Mouse (Mus musculus) heart, embryonic 12.5 days (tissue): ENCODE measurements around the gene Ifih1. TPM values are rescaled to one million over a fixed set of nuclear protein-coding genes. Genes with fewer than 3 reads are reported as not detected.
A peak's percentile ranks its signal among the peaks of the same experiment; 100 is the strongest.

Experiments
- ATAC-seq: fragments of 200-750 bp; cut with Nextera tagmentation; 2 replicates; pipeline ENCODE4 v1.8.0; 2017; ENCODE audit warnings: moderate TSS enrichment, moderate library complexity; ENCODE audit not compliant: insufficient number of reproducible peaks, low FRiP score
- H3K27ac ChIP-seq: fragments of 300-500 bp; sonication (generic); 2 replicates; pipeline ENCODE4 v1.5.1; 2016; ENCODE audit warnings: mild to moderate bottlenecking, moderate library complexity; ENCODE audit not compliant: poor library complexity, severe bottlenecking
- H3K27me3 ChIP-seq: fragments of 300-500 bp; sonication (generic); replicated peaks from 2 replicates; pipeline ENCODE4 v1.6.1; 2016; ENCODE audit warnings: mild to moderate bottlenecking, moderate library complexity
- H3K36me3 ChIP-seq: fragments of 300-500 bp; sonication (generic); 2 replicates; pipeline ENCODE4 v1.6.1; 2016; ENCODE audit warnings: mild to moderate bottlenecking, moderate library complexity
- H3K4me1 ChIP-seq: fragments of 300-500 bp; sonication (generic); replicated peaks from 2 replicates; pipeline ENCODE4 v1.6.1; 2016; ENCODE audit warnings: mild to moderate bottlenecking
- H3K4me2 ChIP-seq: fragments of 300-500 bp; sonication (generic); 2 replicates; pipeline ENCODE4 v1.6.1; 2016; ENCODE audit warnings: mild to moderate bottlenecking, moderate library complexity
- H3K4me3 ChIP-seq: fragments of 300-500 bp; sonication (generic); 2 replicates; pipeline ENCODE4 v1.5.1; 2016; ENCODE audit warnings: mild to moderate bottlenecking
- H3K9ac ChIP-seq: fragments of 300-500 bp; sonication (generic); 2 replicates; pipeline ENCODE4 v1.6.1; 2016; ENCODE audit warnings: mild to moderate bottlenecking, moderate library complexity
- H3K9me3 ChIP-seq: fragments of 300-500 bp; sonication (generic); replicated peaks from 2 replicates; pipeline ENCODE4 v1.6.1; 2016; ENCODE audit warnings: mild to moderate bottlenecking, moderate library complexity
- WGBS: fragments of 180-500 bp; shearing (Covaris S2); methylation state at CpG from one replicate; pipeline ENCODE4 v1.1.7; 2016; 5-methylcytosine and 5-hydroxymethylcytosine counted together
- polyA plus RNA-seq: library from polyadenylated mRNA; unstranded; fragments of >200 nt; fragmentation: Nextera tagmentation; extraction: Ambion mirVana; gene quantifications from 2 replicates; pipeline ENCODE4 v1.2.1, GENCODE M21; 2016

The Ifih1 gene
- polyA plus RNA-seq, 1 experiment from 2014 or later: 1.6 TPM

GRCm38 (mm10) chr2:62630446-62630845 is 15.6 kb downstream of the Ifih1 start:
- H3K4me3 ChIP-seq: no peak overlapping the region
- ATAC-seq: no peak
- H3K27me3 ChIP-seq: no peaks in the 10 kb centered on the region; the same call in 1 of the 2 replicates
- no peak overlapping the region for H3K4me2 ChIP-seq
- no peaks in the 10 kb centered on the region for H3K36me3 ChIP-seq
- H3K27ac ChIP-seq: no peak overlapping the region
- H3K9ac ChIP-seq: no peak overlapping the region
- 18% methylated on average over 6 of the region's 6 CpGs for WGBS
- H3K9me3 ChIP-seq: no peaks in the 10 kb centered on the region
- no peaks in the 10 kb centered on the region for H3K4me1 ChIP-seq

- 83% methylated on average over 5 of the region's 5 CpGs for WGBS
Measured at GRCm38 (mm10) chr2:62628356-62628755, 17.7 kb downstream of the Ifih1 start.

GRCm38 (mm10) chr2:62627728-62628127 is 18.3 kb downstream of the Ifih1 start:
- ATAC-seq: no peak
- WGBS: 9% methylated on average over 5 of the region's 5 CpGs
- Histone ChIP-seq H3K4me2 (no peak overlapping the region), H3K36me3 (no peaks in the 10 kb centered on the region), H3K9ac (no peak overlapping the region), H3K9me3 (no peaks in the 10 kb centered on the region), H3K4me3 (no peak overlapping the region), H3K27ac (no peak overlapping the region), H3K27me3 (no peaks in the 10 kb centered on the region), H3K4me1 (no peaks in the 10 kb centered on the region)

More at GRCm38 (mm10) chr2:62628356-62628755, 17.7 kb downstream of the Ifih1 start:
- H3K9me3 ChIP-seq: no peaks in the 10 kb centered on the region
- no peaks in the 10 kb centered on the region for H3K4me1 ChIP-seq
- H3K27me3 ChIP-seq: no peaks in the 10 kb centered on the region
- no peak overlapping the region for H3K9ac ChIP-seq
- H3K4me3 ChIP-seq: no peak overlapping the region
- no peak overlapping the region for H3K27ac ChIP-seq
- H3K4me2 ChIP-seq: no peak overlapping the region
- H3K36me3 ChIP-seq: no peaks in the 10 kb centered on the region
- no peak for ATAC-seq

DNA sequence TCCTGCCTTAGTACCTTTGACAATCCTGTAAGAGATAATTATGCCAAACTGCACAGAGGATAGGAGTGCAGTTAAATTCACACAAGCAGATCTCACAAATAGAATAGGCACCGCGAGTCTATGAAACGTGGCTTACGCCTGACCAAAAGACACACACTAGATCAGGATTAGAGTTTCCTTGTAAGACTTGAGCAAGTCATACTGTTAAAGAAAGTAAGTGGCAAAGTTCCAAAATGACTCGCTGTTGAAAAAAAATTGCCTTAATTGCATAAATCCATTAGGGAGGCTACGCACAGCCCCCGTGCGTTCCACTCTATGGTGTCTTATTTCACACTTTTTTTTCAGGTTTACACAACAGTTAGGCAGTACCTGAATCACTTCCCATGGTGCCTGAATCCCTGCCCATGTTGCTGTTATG is 23.0 kb downstream of the Ifih1 start:
- Histone ChIP-seq H3K9me3 (no peaks in the 10 kb centered on the region), H3K4me1 (no peaks in the 10 kb centered on the region), H3K27ac (no peak overlapping the region), H3K36me3 (no peaks in the 10 kb centered on the region), H3K4me2 (no peak overlapping the region), H3K27me3 (no peaks in the 10 kb centered on the region), H3K9ac (no peak overlapping the region), H3K4me3 (no peak overlapping the region)
- no peak for ATAC-seq
- 81% methylated on average over 8 of the region's 8 CpGs for WGBS

GRCm38 (mm10) chr2:62619679-62620078 is 26.4 kb downstream of the Ifih1 start:
- Histone ChIP-seq H3K4me2 (no peak overlapping the region), H3K27me3 (no peaks in the 10 kb centered on the region), H3K36me3 (no peaks in the 10 kb centered on the region), H3K4me3 (no peak overlapping the region), H3K27ac (no peak overlapping the region), H3K9me3 (no peaks in the 10 kb centered on the region), H3K9ac (no peak overlapping the region), H3K4me1 (no peaks in the 10 kb centered on the region)
- ATAC-seq: no peak
- WGBS: 45% methylated on average over 2 of the region's 2 CpGs

GRCm38 (mm10) chr2:62618934-62619341 is 27.1 kb downstream of the Ifih1 start:
- 23% methylated on average over 7 of the region's 7 CpGs for WGBS
- no peak overlapping the region for H3K4me2 ChIP-seq
- peak; percentile 89 for ATAC-seq

DNA sequence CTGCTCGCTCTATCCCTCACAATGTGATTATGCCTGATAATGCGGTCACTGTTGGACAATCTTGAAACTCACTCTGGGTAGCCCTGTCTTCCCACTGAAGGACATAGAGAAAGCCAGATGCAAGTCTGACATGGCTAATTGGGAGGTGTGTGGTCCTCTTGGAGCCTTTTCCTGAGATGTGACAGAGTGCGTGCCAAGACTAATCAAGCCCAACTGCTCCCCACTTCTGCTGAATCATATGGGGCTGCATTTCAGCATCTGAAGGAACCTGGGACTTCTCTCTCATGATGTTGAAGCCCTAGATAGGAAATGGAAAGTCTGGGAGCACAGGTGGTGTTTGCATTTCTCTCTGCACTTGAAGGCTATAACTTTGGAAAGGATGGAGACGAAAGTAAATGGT is 32.9 kb downstream of the Ifih1 start:
- H3K9me3 ChIP-seq: no peaks in the 10 kb centered on the region
- no peak overlapping the region for H3K4me3 ChIP-seq
- H3K4me1 ChIP-seq: no peaks in the 10 kb centered on the region
- 85% methylated on average over 4 of the region's 4 CpGs for WGBS
- H3K27me3 ChIP-seq: no peaks in the 10 kb centered on the region
- H3K36me3 ChIP-seq: no peaks in the 10 kb centered on the region
- H3K27ac ChIP-seq: no peak overlapping the region
- H3K9ac ChIP-seq: no peak overlapping the region
- H3K4me2 ChIP-seq: no peak overlapping the region
- no peak for ATAC-seq

More at GRCm38 (mm10) chr2:62618934-62619341, 27.1 kb downstream of the Ifih1 start:
- no peak overlapping the region for H3K4me3 ChIP-seq
- no peak overlapping the region for H3K9ac ChIP-seq
- H3K27me3 ChIP-seq: no peaks in the 10 kb centered on the region
- no peaks in the 10 kb centered on the region for H3K9me3 ChIP-seq
- no peaks in the 10 kb centered on the region for H3K36me3 ChIP-seq
- no peak overlapping the region for H3K27ac ChIP-seq
- no peaks in the 10 kb centered on the region for H3K4me1 ChIP-seq

DNA sequence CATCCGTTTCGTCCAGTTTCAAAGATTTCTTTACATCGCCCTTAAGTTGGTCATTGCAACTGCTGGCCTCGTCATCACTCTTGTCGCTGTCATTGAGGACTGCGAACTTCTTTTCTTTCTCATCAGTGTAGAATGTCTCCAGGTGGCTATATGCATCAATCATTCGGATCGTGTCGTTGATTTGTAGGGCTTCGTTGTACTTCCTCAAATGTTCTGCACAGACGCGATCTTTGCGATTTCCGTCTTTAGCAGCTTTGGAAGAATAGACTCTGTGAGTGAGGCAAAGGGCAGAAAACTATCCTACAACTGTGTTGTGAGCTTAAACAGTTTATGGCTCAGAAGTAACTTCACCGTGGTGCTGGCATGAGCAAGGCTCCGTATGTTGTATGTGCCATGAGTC is 39.9 kb downstream of the Ifih1 start:
- no peak overlapping the region for H3K4me2 ChIP-seq
- H3K4me3 ChIP-seq: no peak overlapping the region
- H3K9ac ChIP-seq: no peak overlapping the region
- WGBS: 90% methylated on average over 16 of the region's 16 CpGs
- no peaks in the 10 kb centered on the region for H3K9me3 ChIP-seq
- no peak for ATAC-seq
- no peaks in the 10 kb centered on the region for H3K36me3 ChIP-seq
- H3K27ac ChIP-seq: no peak overlapping the region
- H3K27me3 ChIP-seq: no peaks in the 10 kb centered on the region
- no peaks in the 10 kb centered on the region for H3K4me1 ChIP-seq

GRCm38 (mm10) chr2:62603530-62603929 is 42.5 kb downstream of the Ifih1 start:
- WGBS: 85% methylated on average over 5 of the region's 5 CpGs

DNA sequence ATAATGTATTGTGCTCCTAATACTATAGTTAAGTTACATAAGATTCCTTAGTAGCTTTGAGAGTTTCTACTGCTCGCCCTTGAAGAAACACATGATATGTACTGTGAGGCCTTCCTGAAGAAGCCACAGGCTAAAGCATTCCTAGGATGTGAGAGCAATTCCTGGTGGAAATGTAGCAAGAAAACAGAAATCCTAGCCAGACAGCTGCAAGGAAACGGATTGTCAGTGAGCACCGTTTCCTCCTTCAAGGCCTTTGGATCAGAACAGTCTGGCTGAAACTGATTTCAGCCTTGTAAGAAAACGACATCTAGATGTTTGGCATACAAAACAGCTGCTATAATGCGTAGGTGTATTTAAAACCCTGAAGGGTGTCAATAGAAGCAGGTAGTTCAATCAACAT is 49.5 kb downstream of the Ifih1 start:
- Histone ChIP-seq H3K4me3 (no peak overlapping the region), H3K9ac (no peak overlapping the region), H3K27ac (no peak overlapping the region), H3K4me2 (no peak overlapping the region), H3K4me1 (no peaks in the 10 kb centered on the region), H3K36me3 (no peaks in the 10 kb centered on the region), H3K9me3 (no peaks in the 10 kb centered on the region), H3K27me3 (no peaks in the 10 kb centered on the region)
- ATAC-seq: no peak
- 75% methylated on average over 5 of the region's 5 CpGs for WGBS

More at GRCm38 (mm10) chr2:62603530-62603929, 42.5 kb downstream of the Ifih1 start:
- no peaks in the 10 kb centered on the region for H3K27me3 ChIP-seq
- H3K4me3 ChIP-seq: no peak overlapping the region
- H3K9ac ChIP-seq: no peak overlapping the region
- no peak overlapping the region for H3K4me2 ChIP-seq
- no peaks in the 10 kb centered on the region for H3K9me3 ChIP-seq
- H3K36me3 ChIP-seq: no peaks in the 10 kb centered on the region
- H3K27ac ChIP-seq: no peak overlapping the region
- H3K4me1 ChIP-seq: no peaks in the 10 kb centered on the region
- no peak for ATAC-seq

GRCm38 (mm10) chr2:62594491-62594890 is 51.6 kb downstream of the Ifih1 start:
- Histone ChIP-seq H3K4me2 (no peak overlapping the region), H3K4me1 (no peaks in the 10 kb centered on the region), H3K4me3 (no peak overlapping the region), H3K9me3 (no peaks in the 10 kb centered on the region; the same call in 1 of the 2 replicates), H3K9ac (no peak overlapping the region), H3K36me3 (no peaks in the 10 kb centered on the region), H3K27me3 (no peaks in the 10 kb centered on the region), H3K27ac (no peak overlapping the region)
- ATAC-seq: no peak
- WGBS: 82% methylated on average over 2 of the region's 2 CpGs

DNA sequence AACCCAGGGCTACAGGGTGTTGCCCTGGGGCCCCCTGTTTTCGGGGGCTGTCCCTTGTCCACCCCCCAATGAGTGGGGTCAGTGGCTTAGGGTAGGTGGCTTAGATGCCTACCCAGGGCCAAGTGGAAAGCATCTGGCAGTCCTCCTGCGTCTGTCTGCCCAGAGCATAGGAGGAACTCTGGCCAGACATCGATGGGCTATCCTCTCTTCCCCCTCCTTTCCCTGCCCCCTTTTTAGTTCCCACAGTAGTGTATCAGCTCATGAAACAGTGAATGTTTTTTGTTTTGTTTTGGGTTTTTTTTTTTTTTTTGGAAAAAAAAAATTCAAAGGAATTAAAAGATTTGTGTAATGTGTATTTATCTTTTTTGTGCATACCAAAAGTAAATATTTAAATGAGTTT is 54.5 kb downstream of the Ifih1 start:
- no peaks in the 10 kb centered on the region for H3K36me3 ChIP-seq
- no peak for ATAC-seq
- no peaks in the 10 kb centered on the region; the same call in 1 of the 2 replicates for H3K9me3 ChIP-seq
- H3K27me3 ChIP-seq: no peaks in the 10 kb centered on the region
- no peak overlapping the region for H3K4me3 ChIP-seq
- no peak overlapping the region for H3K9ac ChIP-seq
- H3K4me2 ChIP-seq: no peak overlapping the region
- H3K4me1 ChIP-seq: no peaks in the 10 kb centered on the region
- H3K27ac ChIP-seq: no peak overlapping the region
- WGBS: 86% methylated on average over 3 of the region's 3 CpGs
